Mouse (Mus musculus): ENCODE data around the gene 1700022I11Rik. TPM values are rescaled to one million over a fixed set of nuclear protein-coding genes. Genes with fewer than 3 reads are reported as not detected.

1700022I11Rik gene
- polyA plus RNA-seq, 1 experiment from 2014 or later: 0.56 TPM

GRCm38 (mm10) chr4:42953435-42954094 lies 15.8 kb upstream of the 1700022I11Rik start:
- Histone ChIP-seq H3K9ac (no peak overlapping the region), H3K36me3 (peaks cover 14% of the 10 kb centered on the region), H3K4me2 (no peak overlapping the region), H3K27me3 (no peaks in the 10 kb centered on the region), H3K9me3 (no peaks in the 10 kb centered on the region), H3K4me3 (no peak overlapping the region), H3K27ac (no peak overlapping the region), H3K4me1 (peaks cover 23% of the 10 kb centered on the region)
- ATAC-seq (ENCODE audit: borderline replicate concordance, extremely low read depth, low FRiP score, low TSS enrichment): no peak
- whole genome bisulfite sequencing: 36% methylated on average over 10 of the region's 10 CpGs

GRCm38 (mm10) chr4:42954297-42954696 lies 15.1 kb upstream of the 1700022I11Rik start:
- H3K9me3 ChIP-seq: no peaks in the 10 kb centered on the region
- peaks cover 14% of the 10 kb centered on the region for H3K36me3 ChIP-seq
- no peaks in the 10 kb centered on the region for H3K27me3 ChIP-seq
- H3K4me1 ChIP-seq: peaks cover 19% of the 10 kb centered on the region
- H3K27ac ChIP-seq: no peak overlapping the region
- no peak for ATAC-seq (ENCODE audit: borderline replicate concordance, extremely low read depth, low FRiP score, low TSS enrichment)
- no peak overlapping the region for H3K9ac ChIP-seq
- no peak overlapping the region for H3K4me2 ChIP-seq
- no peak overlapping the region for H3K4me3 ChIP-seq
- WGBS: 9% methylated on average over 10 of the region's 10 CpGs

GRCm38 (mm10) chr4:42955200-42955599 lies 14.2 kb upstream of the 1700022I11Rik start:
- 86% methylated on average over 3 of the region's 3 CpGs for WGBS
- H3K36me3 ChIP-seq: peaks cover 14% of the 10 kb centered on the region
- no peaks in the 10 kb centered on the region for H3K27me3 ChIP-seq
- no peak overlapping the region for H3K9ac ChIP-seq
- H3K4me3 ChIP-seq: no peak overlapping the region
- ATAC-seq (ENCODE audit: borderline replicate concordance, extremely low read depth, low FRiP score, low TSS enrichment): no peak
- H3K27ac ChIP-seq: no peak overlapping the region
- H3K4me1 ChIP-seq: peaks cover 18% of the 10 kb centered on the region
- H3K9me3 ChIP-seq: no peaks in the 10 kb centered on the region
- no peak overlapping the region for H3K4me2 ChIP-seq

GRCm38 (mm10) chr4:42956581-42956980 lies 12.8 kb upstream of the 1700022I11Rik start:
- Histone ChIP-seq H3K36me3 (peaks cover 14% of the 10 kb centered on the region), H3K27ac (no peak overlapping the region), H3K27me3 (no peaks in the 10 kb centered on the region), H3K4me1 (0 out of 2 replicates have a peak, but pooled peaks cover 5% of the 10 kb centered on the region), H3K9ac (no peak overlapping the region), H3K4me3 (no peak overlapping the region), H3K4me2 (no peak overlapping the region), H3K9me3 (no peaks in the 10 kb centered on the region)
- WGBS: 89% methylated on average over 17 of the region's 17 CpGs
- ATAC-seq (ENCODE audit: borderline replicate concordance, extremely low read depth, low FRiP score, low TSS enrichment): no peak

- Histone ChIP-seq H3K4me2 (no peak overlapping the region), H3K4me1 (no peaks in the 10 kb centered on the region), H3K4me3 (no peak overlapping the region), H3K9ac (no peak overlapping the region), H3K9me3 (no peaks in the 10 kb centered on the region), H3K36me3 (peaks cover 14% of the 10 kb centered on the region), H3K27me3 (no peaks in the 10 kb centered on the region), H3K27ac (no peak overlapping the region)
- WGBS: 79% methylated on average over 11 of the region's 11 CpGs
- ATAC-seq (ENCODE audit: borderline replicate concordance, extremely low read depth, low FRiP score, low TSS enrichment): no peak
These were observed 12.1 kb upstream of the 1700022I11Rik start for GRCm38 (mm10) chr4:42957306-42957705.

GRCm38 (mm10) chr4:42957979-42958378 lies 11.4 kb upstream of the 1700022I11Rik start:
- Histone ChIP-seq H3K4me1 (no peaks in the 10 kb centered on the region), H3K9ac (no peak overlapping the region), H3K9me3 (no peaks in the 10 kb centered on the region), H3K4me2 (no peak overlapping the region), H3K27me3 (no peaks in the 10 kb centered on the region), H3K4me3 (no peak overlapping the region), H3K36me3 (peaks cover 14% of the 10 kb centered on the region), H3K27ac (no peak overlapping the region)
- no peak for ATAC-seq (ENCODE audit: borderline replicate concordance, extremely low read depth, low FRiP score, low TSS enrichment)
- WGBS: 81% methylated on average over 8 of the region's 8 CpGs

- no peak overlapping the region for H3K27ac ChIP-seq
- peaks cover 14% of the 10 kb centered on the region for H3K36me3 ChIP-seq
- no peak overlapping the region for H3K4me3 ChIP-seq
- ATAC-seq (ENCODE audit: borderline replicate concordance, extremely low read depth, low FRiP score, low TSS enrichment): no peak
- no peak overlapping the region for H3K4me2 ChIP-seq
- no peaks in the 10 kb centered on the region for H3K27me3 ChIP-seq
- H3K9me3 ChIP-seq: no peaks in the 10 kb centered on the region
- H3K9ac ChIP-seq: no peak overlapping the region
- no peaks in the 10 kb centered on the region for H3K4me1 ChIP-seq
- 55% methylated on average over 8 of the region's 8 CpGs for WGBS
These were observed 10.5 kb upstream of the 1700022I11Rik start for GRCm38 (mm10) chr4:42958942-42959341.

- 52% methylated on average over 4 of the region's 4 CpGs for WGBS
- no peak overlapping the region for H3K27ac ChIP-seq
These were observed 10.0 kb upstream of the 1700022I11Rik start for GRCm38 (mm10) chr4:42959382-42959781.

GRCm38 (mm10) chr4:42961592-42961991 lies 7.8 kb upstream of the 1700022I11Rik start:
- no peak for ATAC-seq (ENCODE audit: borderline replicate concordance, extremely low read depth, low FRiP score, low TSS enrichment)
- WGBS: 27% methylated on average over 4 of the region's 4 CpGs
- H3K9ac ChIP-seq: no peak overlapping the region
- no peaks in the 10 kb centered on the region for H3K9me3 ChIP-seq
- no peak overlapping the region for H3K4me3 ChIP-seq
- H3K36me3 ChIP-seq: peaks cover 11% of the 10 kb centered on the region
- H3K27ac ChIP-seq: no peak overlapping the region
- peaks cover 4% of the 10 kb centered on the region; the same call in 1 of the 2 replicates for H3K27me3 ChIP-seq
- H3K4me2 ChIP-seq: no peak overlapping the region
- no peaks in the 10 kb centered on the region for H3K4me1 ChIP-seq

More at GRCm38 (mm10) chr4:42959382-42959781, 10.0 kb upstream of the 1700022I11Rik start:
- no peaks in the 10 kb centered on the region for H3K4me1 ChIP-seq
- H3K9me3 ChIP-seq: no peaks in the 10 kb centered on the region
- peaks cover 14% of the 10 kb centered on the region for H3K36me3 ChIP-seq
- H3K4me3 ChIP-seq: no peak overlapping the region
- H3K27me3 ChIP-seq: no peaks in the 10 kb centered on the region
- H3K4me2 ChIP-seq: no peak overlapping the region
- no peak overlapping the region for H3K9ac ChIP-seq
- ATAC-seq (ENCODE audit: borderline replicate concordance, extremely low read depth, low FRiP score, low TSS enrichment): no peak

GRCm38 (mm10) chr4:42963480-42963879 lies 5.9 kb upstream of the 1700022I11Rik start:
- Histone ChIP-seq H3K4me1 (no peaks in the 10 kb centered on the region), H3K9me3 (no peaks in the 10 kb centered on the region), H3K4me3 (no peak overlapping the region), H3K4me2 (no peak overlapping the region), H3K9ac (no peak overlapping the region), H3K36me3 (no peaks in the 10 kb centered on the region), H3K27ac (no peak overlapping the region), H3K27me3 (peaks cover 4% of the 10 kb centered on the region; the same call in 1 of the 2 replicates)
- ATAC-seq (ENCODE audit: borderline replicate concordance, extremely low read depth, low FRiP score, low TSS enrichment): no peak
- WGBS: 94% methylated on average over 2 of the region's 2 CpGs

- H3K9me3 ChIP-seq: no peaks in the 10 kb centered on the region
- H3K4me3 ChIP-seq: no peak overlapping the region
- no peak overlapping the region for H3K9ac ChIP-seq
- H3K36me3 ChIP-seq: no peaks in the 10 kb centered on the region
- 14% methylated on average over 12 of the region's 12 CpGs for WGBS
- no peak overlapping the region for H3K27ac ChIP-seq
- ATAC-seq (ENCODE audit: borderline replicate concordance, extremely low read depth, low FRiP score, low TSS enrichment): no peak
- peak overlapping the region; percentile 42 for H3K4me2 ChIP-seq
- peaks cover 4% of the 10 kb centered on the region; the same call in 1 of the 2 replicates for H3K27me3 ChIP-seq
- no peaks in the 10 kb centered on the region for H3K4me1 ChIP-seq
These were observed 4.2 kb upstream of the 1700022I11Rik start for GRCm38 (mm10) chr4:42965039-42965719.

- Histone ChIP-seq H3K9me3 (no peaks in the 10 kb centered on the region), H3K4me1 (no peaks in the 10 kb centered on the region), H3K4me2 (no peak overlapping the region), H3K27ac (no peak overlapping the region), H3K9ac (no peak overlapping the region), H3K36me3 (peaks cover 5% of the 10 kb centered on the region; the same call in 1 of the 2 replicates), H3K27me3 (no peaks in the 10 kb centered on the region), H3K4me3 (no peak overlapping the region)
- no peak for ATAC-seq (ENCODE audit: borderline replicate concordance, extremely low read depth, low FRiP score, low TSS enrichment)
- 54% methylated on average over 4 of the region's 4 CpGs for WGBS
These were observed 3.5 kb downstream of the 1700022I11Rik start for GRCm38 (mm10) chr4:42972952-42973351.
